Comparison of ENCODE assay signal across 9 mouse cellular contexts in genomic region chr12:80063402-80064150, GRCm38 (mm10). TPM values are rescaled to one million over a fixed set of nuclear protein-coding genes. Genes with fewer than 3 reads are reported as not detected.
DNase-seq lines count a peak whose midpoint lies in the region; ATAC-seq and TF ChIP-seq lines count a peak whose summit lies in the region.
"Had no signal": no experiment of that assay in that cellular context is flagged by ENCODE, and none has a peak within 500 bp of the region (broad histone marks: within the 10 kb centered on the region; RNA-seq: fewer than 3 reads in every experiment).

No protein-coding gene starts in this region.

- H3K36me3 ChIP-seq in intestine, embryonic 15.5 days: no peaks in the 10 kb centered on the region
- no peaks in the 10 kb centered on the region for H3K36me3 ChIP-seq in intestine, postnatal 0 days (ENCODE audit: control insufficient read depth, insufficient read depth)
- H3K36me3 ChIP-seq in midbrain, embryonic 11.5 days (ENCODE audit: control insufficient read depth, insufficient read depth, low read length): no peaks in the 10 kb centered on the region

- H3K9me3 ChIP-seq in intestine, embryonic 15.5 days: no peaks in the 10 kb centered on the region
- no peaks in the 10 kb centered on the region for H3K9me3 ChIP-seq in intestine, postnatal 0 days (ENCODE audit: control insufficient read depth)
- H3K9me3 ChIP-seq in midbrain, embryonic 11.5 days (ENCODE audit: control insufficient read depth, low read length): no peaks in the 10 kb centered on the region

- no peak overlapping the region for H3K4me2 ChIP-seq in intestine, embryonic 15.5 days (replicated peaks)
- H3K4me2 ChIP-seq in intestine, postnatal 0 days (replicated peaks; ENCODE audit: low read depth): no peak overlapping the region
- H3K4me2 ChIP-seq in midbrain, embryonic 11.5 days: no peak overlapping the region; the same call in 1 of the 2 replicates

- TF ChIP-seq POLR2A in brain, embryonic 14.5 days (IDR thresholded peaks at IDR 0.05; ENCODE audit: borderline replicate concordance, extremely low read depth, insufficient read depth, insufficient read length, poor library complexity, severe bottlenecking): no peak

- no peak overlapping the region for H3K4me3 ChIP-seq in intestine, embryonic 15.5 days (replicated peaks)
- H3K4me3 ChIP-seq in intestine, postnatal 0 days (ENCODE audit: low read depth, low read length): no peak overlapping the region
- no peak overlapping the region for H3K4me3 ChIP-seq in midbrain, embryonic 11.5 days (ENCODE audit: low read depth, low read length)

- no peak for TF ChIP-seq CTCF in intestine, postnatal 0 days (IDR thresholded peaks at IDR 0.05; ENCODE audit: low read depth)
- TF ChIP-seq CTCF in brain, embryonic 14.5 days (IDR thresholded peaks at IDR 0.05; ENCODE audit: borderline replicate concordance, extremely low read depth, insufficient read depth, insufficient read length): no peak

- H3K4me1 ChIP-seq in intestine, embryonic 15.5 days (replicated peaks): peaks cover 31% of the 10 kb centered on the region
- H3K4me1 ChIP-seq in intestine, postnatal 0 days (replicated peaks; ENCODE audit: control insufficient read depth, insufficient read depth, low read length): peaks cover 6% of the 10 kb centered on the region; the same call in 1 of the 2 replicates
- peaks cover 54% of the 10 kb centered on the region for H3K4me1 ChIP-seq in midbrain, embryonic 11.5 days (ENCODE audit: control insufficient read depth, insufficient read depth, low read length)

- 0 out of 2 replicates have a peak overlapping the region, but pooled peaks have one; percentile 81 for H3K27ac ChIP-seq in intestine, embryonic 15.5 days
- no peak overlapping the region for H3K27ac ChIP-seq in intestine, postnatal 0 days (ENCODE audit: low read depth, low read length)
- peak overlapping the region; percentile 93 for H3K27ac ChIP-seq in midbrain, embryonic 11.5 days (ENCODE audit: low read depth, low read length)
- H3K27ac ChIP-seq: macrophage had no signal

- peak; percentile 37 for DNase-seq in brain, embryonic 14.5 days (ENCODE audit: low read depth)
- peak; percentile 60 for DNase-seq in gonadal fat pad, adult 2 months (ENCODE audit: low read depth)
- peak; percentile 92 for DNase-seq in midbrain, embryonic 11.5 days (ENCODE audit: low spot score, missing footprints)
- no peak for DNase-seq in adrenal gland, postnatal 14 days
- no peak for DNase-seq in embryo, embryonic 11 days
- no peak for DNase-seq in adrenal gland, adult (ENCODE audit: inconsistent age in 2 of 2, low spot score in 1 of 2)

- WGBS in intestine, embryonic 15.5 days: 50% methylated on average over 7 of the region's 7 CpGs
- 63% methylated on average over 7 of the region's 7 CpGs for WGBS in intestine, postnatal 0 days
- 18% methylated on average over 7 of the region's 7 CpGs for WGBS in midbrain, embryonic 11.5 days

- no peaks in the 10 kb centered on the region for H3K27me3 ChIP-seq in intestine, embryonic 15.5 days (replicated peaks)
- H3K27me3 ChIP-seq in intestine, postnatal 0 days (replicated peaks; ENCODE audit: control insufficient read depth, insufficient read depth, low read length): no peaks in the 10 kb centered on the region
- H3K27me3 ChIP-seq in midbrain, embryonic 11.5 days (ENCODE audit: control insufficient read depth, insufficient read depth, low read length): no peaks in the 10 kb centered on the region

- no peak overlapping the region for H3K9ac ChIP-seq in intestine, embryonic 15.5 days
- no peak overlapping the region for H3K9ac ChIP-seq in intestine, postnatal 0 days (ENCODE audit: low read depth, low read length)
- peak overlapping the region; percentile 0; the same call in 1 of the 2 replicates for H3K9ac ChIP-seq in midbrain, embryonic 11.5 days (ENCODE audit: low read length)

- no peak for ATAC-seq in intestine, embryonic 15.5 days
- ATAC-seq in intestine, postnatal 0 days: no peak
- no peak for ATAC-seq in midbrain, embryonic 11.5 days (ENCODE audit: low FRiP score)

RNA-seq across cellular contexts. Expression of gene Zfp36l1, which starts 49.2 kb away (rescaled TPM):
- 95.8 and 107 TPM in 2 replicates for polyA plus RNA-seq in intestine, embryonic 15.5 days (2015; fragmentation: Nextera tagmentation; extraction: Ambion mirVana)
- 77.9 and 80.7 TPM in 2 replicates for polyA plus RNA-seq in intestine, postnatal 0 days (2015; fragmentation: Nextera tagmentation; extraction: Ambion mirVana)
- polyA plus RNA-seq in brain, embryonic 14.5 days (2012; rRNA removed): 80.2 and 81.0 TPM in 2 replicates
- 58.3 and 85.5 TPM in 2 replicates for polyA plus RNA-seq in gonadal fat pad, adult 2 months (2012; rRNA removed)
- 149 and 165 TPM in 2 replicates for polyA plus RNA-seq in midbrain, embryonic 11.5 days (2014; fragmentation: Nextera tagmentation; extraction: Ambion mirVana)
- total RNA-seq in adrenal gland, postnatal 14 days (2021): 197 and 204 TPM in 2 replicates

Comparison
In these comparisons a context has a peak if more than half of its experiments do, and no peak if none do; other contexts are left out.
1. DNase-seq: peak in brain, embryonic 14.5 days (single experiment), gonadal fat pad, adult 2 months (single experiment) and midbrain, embryonic 11.5 days (single experiment); none in adrenal gland, postnatal 14 days (single experiment), embryo, embryonic 11 days (single experiment) and adrenal gland, adult (0 of 2).